Mouse (Mus musculus) embryo, embryonic 10.5 days (tissue): Measurements from ENCODE around the gene Man2b2.

Experiments used
- DNase-seq: peaks from one replicate; pipeline ENCODE4 v3.0.0-alpha.2; 2015; ENCODE audit warnings: low spot score

The Man2b2 gene

DNA sequence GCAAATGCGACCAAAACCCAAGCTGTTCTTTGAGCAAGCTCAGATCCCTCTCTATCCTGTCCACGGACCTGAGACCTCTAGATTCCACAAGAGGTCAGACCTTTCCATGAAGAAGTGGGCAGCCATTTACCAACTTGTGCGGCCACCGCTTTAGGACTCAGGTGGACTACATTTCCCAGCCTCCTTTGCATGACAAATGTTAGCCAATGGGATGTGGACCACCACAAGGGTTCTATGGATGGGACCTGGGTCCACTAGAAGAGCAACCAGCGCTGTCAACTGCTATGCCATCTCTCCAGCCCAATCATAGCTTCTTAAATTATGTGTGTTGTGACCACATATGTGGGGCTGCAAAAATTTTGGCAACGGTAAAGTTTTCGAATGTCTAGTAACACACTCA, 819 bp upstream of the Man2b2 start:
- peak; percentile 31 for DNase-seq

DNA sequence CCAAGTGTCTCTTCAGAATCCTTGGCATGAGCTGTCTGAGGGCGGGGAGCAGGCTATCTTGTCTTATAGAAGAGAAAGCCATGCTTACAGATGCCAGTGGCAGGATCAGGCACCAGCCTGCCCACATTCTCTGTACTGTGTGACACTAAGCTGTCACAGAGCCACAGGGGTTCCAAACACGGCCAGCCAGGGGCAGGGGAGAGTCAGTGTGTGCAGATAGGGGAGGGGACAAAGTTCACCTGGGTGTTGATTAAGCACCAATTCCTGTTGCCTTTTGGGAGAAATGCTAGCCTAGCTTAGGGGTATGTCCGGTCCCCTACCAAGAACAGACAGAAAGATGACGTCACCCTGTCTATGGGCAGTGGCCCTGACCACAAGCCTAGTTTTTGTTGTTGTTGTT, 1.4 kb downstream of the Man2b2 start:
- DNase-seq = no peak

DNA sequence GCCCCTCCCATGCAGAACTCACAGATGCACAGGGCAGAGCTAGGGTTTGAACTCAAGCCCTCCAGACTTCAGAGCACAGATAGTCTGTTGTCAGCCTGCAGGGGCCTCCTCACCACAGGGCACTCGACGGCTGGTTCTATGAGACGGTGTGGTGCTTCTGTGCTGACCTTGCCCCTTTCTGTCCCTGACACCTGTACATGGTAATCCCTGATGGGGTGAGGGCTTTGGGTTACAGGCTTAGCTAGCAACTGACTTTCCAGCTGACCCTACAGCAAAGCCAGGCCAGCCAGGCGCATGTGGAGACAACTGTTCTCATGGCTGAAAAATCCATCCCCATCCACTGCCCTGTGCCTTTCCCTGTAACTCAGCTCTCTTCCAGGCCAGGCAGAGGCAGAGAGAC, 7.5 kb downstream of the Man2b2 start:
- DNase-seq = no peak

DNA sequence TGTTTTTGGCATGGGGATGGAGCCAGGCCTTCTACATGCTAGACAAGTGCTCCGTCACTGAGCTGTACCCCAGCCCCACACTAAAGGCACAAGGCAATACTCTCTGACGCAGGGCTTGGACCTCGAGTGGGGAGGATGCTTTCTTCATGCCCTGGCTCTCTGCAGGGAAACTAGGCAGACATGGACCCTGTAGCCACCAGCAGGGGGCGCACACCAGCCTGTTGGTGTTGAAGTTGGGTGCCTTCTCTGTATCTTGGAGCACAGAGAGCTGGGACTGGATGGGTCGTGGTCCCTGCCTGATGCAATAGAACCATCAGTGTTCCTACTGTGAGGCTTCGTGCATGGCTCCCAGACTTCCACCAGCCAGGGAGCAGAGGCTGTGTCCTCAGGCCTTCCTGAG, 10.3 kb downstream of the Man2b2 start:
- peak; percentile 71 for DNase-seq

DNA sequence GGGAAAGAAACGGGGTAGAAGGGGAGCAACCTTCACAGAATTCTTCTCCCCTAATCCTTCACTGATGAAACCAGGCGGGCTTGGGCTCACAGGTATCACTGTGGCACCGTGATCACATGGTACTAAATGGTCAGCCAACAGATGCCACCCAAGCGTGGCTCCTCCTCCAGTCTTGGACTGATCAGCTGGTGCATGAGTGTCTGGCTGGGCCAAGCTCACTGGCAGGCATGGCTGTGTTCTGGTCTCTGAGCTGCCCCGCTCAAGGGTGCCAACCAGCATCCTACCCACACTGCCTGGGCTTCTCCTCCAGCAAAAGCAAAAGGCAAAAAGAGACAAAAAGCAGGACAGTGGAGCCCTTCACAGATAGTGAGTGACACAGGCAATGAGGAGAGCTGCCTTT, 10.7 kb downstream of the Man2b2 start:
- DNase-seq = no peak

DNA sequence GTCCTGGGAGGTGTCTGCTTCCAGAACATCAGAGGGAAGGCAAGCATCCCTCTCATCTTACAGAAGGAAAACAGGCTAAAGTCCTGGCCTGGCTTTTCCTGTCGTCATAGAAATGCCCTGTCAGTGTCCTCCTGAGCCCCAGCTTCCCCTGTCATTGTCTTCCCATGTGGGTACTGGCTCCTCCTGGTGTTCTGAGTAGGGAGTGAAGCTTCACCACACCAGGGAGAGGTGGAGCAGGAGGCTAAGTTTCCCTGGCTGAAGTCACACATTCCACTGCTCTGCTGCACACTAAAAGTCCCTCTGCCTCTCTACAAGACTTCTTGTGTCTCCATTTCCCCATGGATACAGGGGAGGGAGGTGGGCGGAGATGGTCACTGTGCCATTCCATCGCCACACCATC, 12.7 kb downstream of the Man2b2 start:
- DNase-seq = peak; percentile 18

DNA sequence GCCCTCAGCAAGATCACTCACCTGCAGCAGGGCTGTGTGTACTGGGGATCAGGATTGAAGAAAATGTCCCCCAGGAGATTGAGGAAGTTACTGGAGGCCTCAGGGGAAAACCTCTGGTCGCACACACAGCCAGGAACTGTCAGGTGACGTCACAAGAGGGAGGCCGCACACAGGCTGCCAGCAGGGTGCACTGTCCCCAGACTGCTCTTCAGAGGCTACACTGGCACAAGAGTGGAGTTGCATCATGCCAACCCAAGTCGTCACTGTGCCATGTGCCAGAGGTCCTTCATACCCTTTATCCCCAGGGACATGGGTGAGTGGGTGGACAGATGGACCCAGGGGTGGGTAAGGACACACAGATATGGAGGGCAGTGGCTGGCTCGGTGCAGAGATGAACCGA, 15.9 kb downstream of the Man2b2 start:
- no peak for DNase-seq

DNA sequence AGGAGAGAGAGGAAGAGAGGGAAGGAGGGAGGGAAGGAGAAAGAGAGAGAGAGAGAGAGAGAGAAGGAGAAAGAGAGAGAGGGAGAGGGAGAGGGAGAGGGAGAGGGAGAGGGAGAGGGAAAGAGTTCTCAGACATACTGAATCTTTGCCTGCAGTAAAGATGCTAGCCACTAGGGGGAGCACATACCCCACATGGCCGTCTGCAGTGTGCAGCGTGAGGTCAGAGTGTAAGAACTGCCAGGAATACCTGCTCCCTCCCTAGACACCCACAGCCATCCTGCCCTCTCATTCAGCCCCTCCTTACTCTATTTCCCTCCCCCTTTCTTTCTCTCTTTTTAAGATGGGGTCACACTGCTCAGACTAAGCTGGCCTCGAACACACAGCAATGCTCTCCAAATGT, 19.0 kb downstream of the Man2b2 start:
- peak; percentile 81 for DNase-seq

DNA sequence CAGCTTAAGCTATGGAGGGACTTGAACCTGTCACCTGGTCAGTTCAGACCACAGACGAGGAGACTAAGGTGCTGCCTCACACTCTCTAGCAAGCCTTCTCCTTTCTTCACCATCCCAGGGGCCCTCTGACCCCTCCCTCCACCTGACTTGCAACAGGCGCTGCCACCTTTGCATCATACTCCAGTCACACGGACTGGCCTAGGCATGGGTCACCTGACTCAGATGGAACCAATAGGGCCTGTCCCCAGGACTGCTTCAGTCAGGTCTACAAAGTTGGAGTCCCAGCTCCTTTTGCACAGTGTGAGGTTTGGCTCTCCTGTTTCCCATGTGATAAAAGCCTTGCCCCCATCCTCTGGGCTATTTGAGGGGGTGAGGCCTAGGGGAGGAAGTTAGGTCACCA, 19.8 kb downstream of the Man2b2 start:
- DNase-seq = no peak

DNA sequence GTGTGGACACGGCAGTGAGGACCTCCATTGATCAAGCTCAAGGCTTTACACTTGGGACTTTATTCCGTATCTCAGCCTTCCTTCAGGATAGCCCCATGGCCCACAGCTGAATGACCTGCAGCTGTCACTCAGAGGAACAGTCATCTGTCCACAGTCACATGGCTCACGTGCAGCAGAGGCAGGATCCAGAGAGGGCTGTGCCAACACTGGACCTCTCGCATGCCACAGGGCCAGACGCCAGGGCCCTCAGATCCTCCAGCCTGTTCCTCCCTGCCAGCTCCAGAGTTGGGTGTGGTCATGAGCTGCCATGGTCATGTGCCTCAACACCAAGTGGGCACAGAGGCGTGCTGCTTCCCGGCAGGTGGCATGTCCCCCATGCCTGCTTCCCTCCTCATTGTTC, 21.3 kb downstream of the Man2b2 start:
- DNase-seq = no peak

DNA sequence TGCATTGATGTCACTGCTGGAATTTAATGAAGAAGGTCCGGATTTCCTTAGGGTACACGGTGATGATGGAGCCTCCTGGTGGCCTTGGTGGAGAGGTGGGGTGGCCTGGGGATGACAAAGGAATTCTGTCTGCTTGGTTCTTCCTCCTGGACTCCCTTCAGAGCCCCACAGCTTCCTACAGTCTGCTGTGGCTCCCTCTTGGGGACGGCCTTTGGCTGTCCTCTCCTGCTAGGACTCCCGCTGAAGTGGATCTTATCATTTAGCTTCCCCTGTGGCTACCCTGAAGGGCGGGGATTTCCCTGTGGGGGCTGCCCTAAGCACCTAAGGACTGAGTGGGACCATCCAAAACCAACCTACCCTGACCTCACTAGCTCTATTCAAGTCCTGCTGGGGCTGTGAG, 23.3 kb downstream of the Man2b2 start:
- no peak for DNase-seq

DNA sequence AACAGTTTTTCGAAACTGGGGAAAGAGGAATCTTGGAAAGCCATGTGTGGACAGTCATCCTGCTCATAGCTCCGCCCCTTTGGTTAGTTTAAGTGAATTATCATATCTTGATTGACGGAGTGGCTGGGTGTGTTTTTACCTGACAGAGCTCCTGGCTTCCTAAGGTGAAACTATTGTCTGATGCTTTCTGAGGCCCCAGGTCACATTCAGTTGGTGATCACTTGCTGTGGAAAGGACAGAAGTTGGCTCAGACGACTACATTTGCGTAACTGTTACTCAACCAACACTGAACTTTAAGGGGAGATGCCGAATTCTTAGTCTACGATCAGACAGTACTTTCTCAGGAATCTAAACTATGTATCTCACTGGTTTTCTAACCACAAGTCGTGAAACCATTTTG, 33.2 kb downstream of the Man2b2 start:
- DNase-seq = peak; percentile 29

DNA sequence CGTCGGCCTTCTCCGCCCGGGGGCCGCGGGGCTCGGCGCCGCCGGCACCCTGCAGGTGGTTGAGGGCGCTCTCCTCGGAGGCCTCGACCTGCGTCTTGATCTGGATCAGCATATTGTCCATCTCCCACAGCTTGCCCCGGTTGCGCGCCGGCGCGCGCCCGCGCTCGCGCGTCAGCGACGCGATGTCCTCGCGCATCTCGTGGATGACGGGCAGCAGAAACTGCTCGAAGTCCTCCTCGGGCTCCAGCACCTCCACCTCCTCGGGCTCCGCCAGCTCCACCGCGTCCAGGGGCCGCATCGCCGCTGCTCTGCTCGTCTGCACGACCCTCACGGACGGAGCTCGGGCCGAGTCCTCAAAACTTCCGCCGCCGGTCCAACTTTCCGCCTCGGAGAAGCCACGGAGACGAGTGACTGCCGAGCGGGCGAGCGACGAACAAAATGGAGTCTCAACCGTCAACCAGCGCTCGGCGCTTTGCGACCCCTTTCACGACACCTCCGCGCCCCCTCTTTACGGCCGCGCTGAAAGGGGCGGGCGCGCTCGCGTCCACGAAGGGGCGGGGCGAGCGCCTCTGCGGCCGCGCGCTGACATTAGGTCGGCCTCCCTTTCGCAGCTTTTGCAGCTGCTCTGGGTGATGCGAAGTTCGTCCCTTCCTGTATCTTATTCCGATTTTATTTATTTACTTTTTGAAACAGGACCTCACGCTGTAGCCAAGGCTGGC, 34.0 kb downstream of the Man2b2 start, which contains the start of gene Mrfap1:
Mrfap1 (minus strand) TSS at position 477 of the 719 bp plus-strand sequence.
- peak; percentile 96 for DNase-seq

DNA sequence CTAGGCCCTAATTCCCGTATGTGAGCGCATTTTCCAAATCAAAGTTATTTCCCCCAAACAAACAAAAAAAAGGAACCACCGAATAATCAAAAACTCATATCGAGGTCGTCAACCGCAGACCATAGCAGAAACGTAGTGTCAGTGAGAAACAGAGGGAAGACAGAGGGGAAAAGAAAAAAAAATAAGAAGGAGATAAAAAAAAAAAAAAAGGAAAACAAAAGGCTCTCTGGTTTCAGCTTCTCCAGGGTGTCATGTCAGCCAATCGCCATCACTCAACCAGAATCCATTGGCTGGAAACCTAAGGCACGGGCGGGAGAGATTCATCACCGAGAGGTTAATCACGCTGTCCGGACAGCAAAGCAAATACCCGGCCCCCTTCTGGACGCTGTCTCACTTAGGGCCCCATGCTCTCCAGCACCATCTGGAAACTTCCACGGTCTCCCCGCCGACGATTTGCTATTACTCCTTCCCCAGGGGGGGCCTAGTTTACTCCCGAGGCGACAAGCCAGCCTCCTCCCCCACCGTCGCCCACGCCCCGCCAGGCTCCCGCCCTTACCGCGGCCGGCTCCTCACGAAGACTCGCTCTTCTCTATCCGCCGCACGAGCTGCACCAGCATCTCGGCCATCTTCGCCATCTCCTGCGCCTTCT, 34.7 kb downstream of the Man2b2 start:
- peak; percentile 75 for DNase-seq

DNA sequence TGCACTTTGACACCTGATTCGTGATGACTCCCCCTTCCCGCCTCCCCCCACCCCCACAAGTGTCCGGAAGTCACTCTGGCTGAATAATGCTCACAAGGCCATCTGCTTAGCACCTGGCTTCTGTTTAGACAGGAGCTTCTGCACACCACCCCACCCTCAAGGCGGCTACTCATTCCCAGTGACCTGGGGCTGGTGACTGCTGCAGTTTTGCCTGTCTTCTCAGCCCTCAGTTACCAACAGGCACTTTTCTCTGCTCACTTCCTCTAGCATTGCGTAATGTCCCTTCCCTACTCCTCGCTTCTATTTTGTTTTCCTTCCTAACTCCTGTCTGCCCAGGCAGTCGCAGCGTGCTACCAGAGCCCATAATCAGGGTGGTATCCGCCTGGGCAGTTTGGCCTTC, 38.6 kb downstream of the Man2b2 start:
- no peak for DNase-seq

DNA sequence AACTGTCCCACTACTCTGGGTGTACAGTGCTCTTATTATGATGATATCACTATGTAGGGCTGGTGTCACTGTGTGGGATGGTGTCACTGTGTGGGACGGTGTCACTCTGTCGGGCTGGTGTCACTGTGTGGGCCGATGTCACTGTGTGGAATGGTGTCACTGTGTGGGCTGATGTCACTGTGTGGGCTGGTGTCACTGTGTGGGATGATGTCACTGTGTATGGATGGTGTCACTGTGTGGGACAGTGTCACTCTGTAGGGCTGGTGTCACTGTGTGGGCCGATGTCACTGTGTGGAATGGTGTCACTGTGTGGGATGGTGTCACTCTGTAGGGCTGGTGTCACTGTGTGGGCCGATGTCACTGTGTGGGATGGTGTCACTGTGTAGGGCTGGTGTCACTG, 44.4 kb downstream of the Man2b2 start:
- no peak for DNase-seq

DNA sequence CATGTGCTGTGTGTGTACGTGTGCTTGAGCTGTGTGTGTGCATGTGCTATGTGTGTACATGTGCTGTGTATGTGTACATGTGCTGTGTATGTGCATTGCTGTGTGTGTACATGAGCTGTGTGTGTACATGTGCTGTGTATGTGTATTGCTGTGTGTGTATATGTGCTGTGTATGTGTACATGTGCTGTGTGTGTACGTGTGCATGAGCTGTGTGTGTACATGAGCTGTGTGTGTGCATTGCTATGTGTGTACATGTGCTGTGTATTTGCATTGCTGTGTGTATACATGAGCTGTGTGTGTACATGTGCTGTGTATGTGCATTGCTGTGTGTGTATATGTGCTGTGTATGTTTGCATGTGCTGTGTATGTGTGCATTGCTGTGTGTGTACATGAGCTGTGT, 50.9 kb downstream of the Man2b2 start:
- DNase-seq = no peak

DNA sequence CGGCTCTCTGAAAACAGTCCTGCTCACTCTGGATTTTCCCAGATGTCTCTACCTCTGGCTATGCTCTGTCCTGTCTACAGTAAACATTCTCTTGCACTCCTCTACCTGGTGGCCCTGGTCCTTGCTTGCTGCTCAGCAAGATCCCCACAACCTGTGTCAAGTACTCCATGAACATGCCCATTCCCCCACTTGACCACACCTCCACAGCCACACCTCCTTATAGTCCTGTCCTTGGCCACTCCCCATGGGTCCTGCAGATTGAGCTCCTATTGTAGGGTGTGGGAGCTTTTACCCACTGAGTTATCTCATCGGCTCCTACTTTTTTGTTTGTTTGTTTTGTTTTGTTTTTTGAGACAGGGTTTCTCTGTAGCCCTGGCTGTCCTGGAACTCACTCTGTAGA, 51.6 kb downstream of the Man2b2 start:
- no peak for DNase-seq

DNA sequence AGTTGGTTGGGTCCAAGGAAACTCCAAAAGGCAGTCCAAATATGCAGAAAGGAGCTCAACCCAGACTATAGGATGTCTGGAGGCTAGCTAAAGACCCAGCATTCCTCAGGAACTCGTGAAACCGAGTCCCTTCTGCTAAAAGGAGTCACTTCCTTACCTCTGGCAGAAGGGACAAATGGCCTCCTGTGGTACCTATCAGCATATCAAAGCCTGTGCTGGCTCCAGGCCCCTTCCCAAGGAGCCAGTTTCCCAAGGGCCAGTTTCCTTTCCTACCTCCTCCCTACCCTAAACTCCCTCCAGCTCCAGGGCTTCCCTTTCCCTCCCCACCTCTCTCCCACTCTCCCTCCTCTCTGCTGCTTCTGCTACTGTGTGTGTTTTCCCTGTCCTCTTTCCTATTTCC, 53.3 kb downstream of the Man2b2 start:
- DNase-seq = no peak

DNA sequence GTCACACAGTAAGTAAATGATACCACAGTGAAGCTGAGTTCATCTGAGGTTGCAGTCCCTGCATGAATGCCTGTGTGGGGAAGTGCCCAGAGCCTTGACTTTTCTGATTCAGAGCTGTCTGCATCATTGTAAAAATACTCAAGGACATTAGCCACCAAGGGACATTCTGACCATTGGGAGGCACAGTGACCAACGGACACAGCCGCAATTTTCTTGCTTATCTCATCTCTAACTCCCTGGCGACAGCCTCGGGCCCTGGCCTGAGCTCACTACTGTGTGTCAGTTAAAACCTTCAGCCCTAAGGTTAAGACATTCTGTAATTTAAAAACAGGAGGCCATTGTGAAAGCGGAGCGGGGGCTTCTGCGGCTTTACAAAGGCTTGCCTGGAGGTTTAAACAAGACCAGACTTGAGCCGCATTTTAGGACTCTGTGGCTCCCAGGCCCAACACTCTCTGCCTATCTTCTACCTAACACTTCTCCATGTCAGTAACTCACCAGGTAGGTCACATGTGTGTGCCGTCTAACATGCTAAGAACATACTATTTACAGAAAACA, 54.4 kb downstream of the Man2b2 start:
- peak; percentile 42 for DNase-seq

DNA sequence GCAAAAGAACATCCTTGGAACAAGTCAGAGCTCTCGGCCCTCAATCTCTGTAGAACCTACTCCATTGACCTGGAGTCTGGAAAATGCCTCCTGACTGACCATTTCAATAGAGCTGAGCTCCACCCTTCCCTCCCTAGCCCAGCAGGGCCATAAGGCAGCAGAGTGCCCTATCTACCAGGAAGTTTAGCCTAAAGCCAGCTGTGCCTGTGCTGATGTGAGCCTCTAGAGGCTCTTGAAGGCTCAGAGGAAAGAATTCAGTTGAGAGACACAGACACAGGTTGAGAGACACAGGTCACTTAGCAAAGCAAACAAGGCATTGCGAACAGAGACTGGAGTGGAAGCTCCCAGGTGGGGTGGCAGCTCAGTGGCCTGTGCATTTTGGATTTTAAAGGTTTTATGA, 55.1 kb downstream of the Man2b2 start:
- no peak for DNase-seq

DNA sequence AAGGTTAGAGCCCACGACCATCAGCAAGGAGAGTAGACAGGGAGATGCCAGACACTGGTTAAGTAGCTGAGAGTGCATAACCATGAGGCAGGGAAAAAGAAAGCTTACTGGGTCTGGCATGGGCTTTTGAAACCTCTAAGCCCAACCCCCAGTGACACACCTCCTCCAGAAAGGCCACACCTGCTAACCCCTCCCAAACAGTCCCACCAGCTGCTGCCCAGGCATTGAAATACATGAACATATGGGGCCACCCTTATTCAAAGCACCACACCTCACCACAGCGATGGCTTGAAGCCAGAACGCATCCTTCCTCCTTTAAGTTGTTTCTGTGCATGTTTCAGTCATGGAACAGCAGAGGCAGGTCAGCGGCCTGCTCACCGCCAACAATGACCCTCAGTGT, 57.9 kb downstream of the Man2b2 start:
- no peak for DNase-seq

DNA sequence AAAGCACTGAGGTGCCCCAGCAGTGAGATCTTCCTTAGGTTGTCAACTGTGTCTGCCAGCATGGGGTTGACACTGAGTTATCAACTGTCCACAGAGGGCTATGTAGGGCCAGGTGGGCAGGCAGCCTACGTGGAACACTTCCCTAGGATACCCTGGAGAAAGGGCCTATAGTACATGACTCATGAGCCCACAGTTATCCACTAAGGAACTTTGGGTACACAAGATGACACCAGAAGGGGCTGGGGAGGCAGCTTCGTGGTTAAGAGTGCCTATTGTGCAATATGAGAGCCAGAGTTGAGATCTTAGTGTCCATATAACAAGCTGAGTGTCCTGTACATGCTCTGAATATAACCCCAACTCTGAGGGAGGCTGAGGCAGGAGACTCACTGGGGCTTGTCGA, 60.9 kb downstream of the Man2b2 start:
- DNase-seq = no peak
